Mouse (Mus musculus) gastrocnemius, postnatal 14 days (tissue): Measurements from ENCODE around the gene Ankmy2. TPM values are rescaled to one million over a fixed set of nuclear protein-coding genes. Genes with fewer than 3 reads are reported as not detected.
A peak's percentile ranks its signal among the peaks of the same experiment; 100 is the strongest.
"Not testable (repeated sequence)": the region's sequence is repeated elsewhere in the genome, so short reads cannot be mapped to it uniquely, and the experiment has no call there.

ENCODE experiments used
- DNase-seq: peaks from one replicate; pipeline ENCODE4 v3.0.0; 2021; ENCODE audit warnings: mixed read lengths
- intact Hi-C: fragments of 180-260 bp; cut with DNase I; formaldehyde crosslinking; loops from one replicate; pipeline ENCODE4 v1.15.1; 2025; ENCODE audit warnings: low total_unique reads
- total RNA-seq, 2 experiments: library from RNA; stranded (reverse); gene quantifications; 2 replicates each; pipeline ENCODE4 v1.2.3; 2021

The Ankmy2 gene
- total RNA-seq, 2 experiments from 2014 or later = 10.0 to 11.0 TPM

DNA sequence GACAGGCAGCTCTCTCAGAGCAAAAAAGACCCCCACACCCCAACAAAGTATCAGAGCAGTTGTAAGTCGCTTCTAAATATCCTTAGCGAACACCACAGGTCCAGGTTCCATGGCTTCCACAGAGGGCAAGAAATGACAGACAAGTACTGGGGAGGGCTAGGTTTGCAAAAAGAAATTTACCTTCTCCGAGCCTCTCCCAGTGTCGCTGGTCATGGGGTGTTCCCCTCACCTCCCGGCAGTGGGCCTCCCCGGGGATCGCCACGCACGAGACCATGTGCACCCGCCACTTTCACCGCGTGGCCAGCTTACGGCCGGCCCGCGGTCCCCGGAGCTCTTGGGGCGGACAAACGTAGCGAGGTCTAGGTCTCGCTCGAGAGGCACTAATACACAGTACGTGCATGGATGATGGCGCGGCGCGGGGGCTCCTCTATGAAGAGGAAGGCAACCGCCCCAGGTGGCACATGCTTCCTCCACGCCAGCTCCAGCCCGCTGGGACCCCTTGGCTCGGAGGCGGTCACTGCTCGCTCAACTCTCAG lies 745 bp upstream of the Ankmy2 start:
- intact Hi-C loops = no loop called here
- no peak for DNase-seq

DNA sequence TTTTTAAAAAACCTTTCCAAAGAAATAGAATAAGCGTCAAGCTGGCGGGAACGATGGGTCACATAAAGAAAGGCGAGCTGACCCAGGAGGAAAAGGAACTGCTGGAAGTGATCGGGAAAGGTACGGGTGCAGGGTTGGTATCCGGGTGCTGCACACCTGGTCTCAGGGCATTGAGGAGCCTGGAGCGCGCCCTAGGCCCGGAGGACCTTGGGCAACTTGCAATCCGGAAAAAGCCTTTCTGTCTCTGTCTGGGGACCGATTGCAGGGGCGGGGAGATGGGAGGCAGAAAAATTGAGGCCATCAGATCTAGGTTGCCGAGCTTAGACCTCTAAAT lies 357 bp downstream of the Ankmy2 start:
- DNase-seq = no peak
- intact Hi-C loops = no loop called here

DNA sequence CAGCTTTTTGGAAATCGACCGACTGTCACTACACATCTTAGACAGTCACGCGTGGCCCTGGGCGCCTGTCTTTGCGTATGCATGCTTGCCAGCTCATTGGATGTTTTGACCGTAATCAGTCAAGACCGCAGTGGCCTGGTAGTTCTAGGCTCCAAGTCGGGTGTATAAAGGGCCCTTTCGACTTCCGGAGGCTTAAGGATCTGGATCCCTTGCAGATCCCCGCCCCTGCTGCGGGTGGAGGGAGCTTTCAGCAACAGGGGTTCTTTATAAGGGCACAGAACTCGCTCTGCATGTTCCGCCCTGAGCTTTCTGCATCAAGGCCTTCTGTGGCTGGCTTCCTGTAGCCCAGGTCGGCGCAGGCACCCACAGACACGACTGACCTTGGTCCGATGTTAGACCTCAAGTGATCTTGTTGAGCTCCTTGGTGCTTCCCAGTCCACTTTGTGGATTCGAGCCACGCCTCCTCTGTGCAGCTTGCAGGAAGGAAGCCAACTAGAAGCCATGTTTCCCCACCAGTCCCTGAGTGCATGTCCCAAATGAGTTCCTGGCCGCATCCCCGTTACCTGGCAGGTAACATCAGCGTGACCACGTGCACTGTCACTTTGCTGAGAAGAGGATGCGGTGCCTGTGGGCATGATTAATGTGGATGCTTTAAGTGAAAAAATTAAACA lies 859 bp downstream of the Ankmy2 start, which contains the start of gene Bzw2:
Gene Bzw2, minus strand, starts transcription at position 443 of the 671 bp plus-strand sequence.
- intact Hi-C loops = no loop called here
- DNase-seq = peak; percentile 73

DNA sequence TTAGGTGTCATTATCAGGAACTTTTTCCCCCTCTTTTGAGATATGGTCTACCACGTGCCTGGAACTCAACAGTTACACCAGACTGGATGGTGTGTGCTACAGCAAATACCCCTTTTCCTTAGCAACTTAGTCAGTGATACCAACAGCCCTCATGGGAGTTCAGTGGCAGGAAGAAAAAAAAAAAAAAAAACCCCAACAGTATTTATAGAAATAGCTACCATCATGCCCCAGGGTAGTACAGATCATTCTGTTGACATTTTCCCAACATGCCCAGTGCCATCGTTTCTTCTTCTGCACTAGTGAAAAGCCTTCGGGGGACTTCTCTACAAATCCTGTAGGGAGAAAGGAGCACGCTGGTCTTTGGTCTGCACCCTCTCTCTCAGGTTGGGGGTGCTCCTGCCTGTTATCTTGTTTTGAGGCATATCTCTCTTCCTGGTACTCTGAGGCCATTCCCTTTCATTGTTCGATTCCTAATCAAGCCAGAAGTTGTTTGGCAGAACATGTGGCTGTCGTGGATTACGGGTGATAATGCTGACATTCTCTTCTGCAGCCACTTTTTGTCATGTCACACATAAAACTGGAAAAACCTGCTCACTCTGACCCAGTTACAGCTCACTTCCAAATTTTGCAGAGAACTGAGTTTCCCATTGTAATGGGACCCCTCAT lies 7.3 kb downstream of the Ankmy2 start:
- no peak for DNase-seq
- intact Hi-C loops = no loop called here

DNA sequence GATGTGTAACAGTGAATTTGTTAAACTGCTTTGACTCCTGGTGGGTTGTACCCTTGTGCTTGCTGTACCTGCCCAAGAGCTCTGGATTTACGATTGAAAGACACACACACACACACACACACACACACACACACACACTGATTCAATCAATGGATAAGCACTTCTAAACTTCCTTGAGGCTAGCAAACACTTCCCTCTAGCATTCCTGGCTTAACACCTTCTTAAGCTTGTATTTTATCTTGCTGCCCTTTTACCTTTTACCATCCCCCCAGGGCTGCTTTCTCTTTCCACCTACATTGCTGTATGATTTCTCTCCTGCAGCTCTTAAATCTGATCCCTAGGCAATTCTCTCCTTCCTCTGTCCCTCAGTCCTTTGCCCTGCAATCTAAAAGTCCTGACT lies 8.4 kb downstream of the Ankmy2 start:
- intact Hi-C loops = no loop called here

DNA sequence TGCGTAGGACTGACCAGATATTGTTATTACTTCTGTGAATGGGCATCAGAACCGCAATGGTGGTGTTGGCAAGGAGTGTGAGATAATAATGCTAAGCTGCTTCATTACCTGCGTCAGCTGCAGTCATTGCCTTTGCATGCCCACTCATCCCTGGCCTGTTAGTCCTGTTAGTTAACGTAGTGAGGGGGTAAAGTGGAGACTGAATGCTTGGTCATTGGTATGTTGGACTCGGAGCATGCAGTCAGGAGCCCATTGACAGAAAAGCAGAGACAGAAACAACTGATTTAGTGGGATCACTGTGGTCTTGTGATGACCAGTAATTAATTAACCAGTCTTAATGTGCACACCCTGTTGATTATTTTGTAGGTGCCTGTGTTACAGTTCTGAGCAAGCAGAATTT lies 20.3 kb downstream of the Ankmy2 start:
- DNase-seq = no peak
- intact Hi-C loops = no loop called here

More for the DNA sequence above, 8.4 kb downstream of the Ankmy2 start:
- DNase-seq = no peak

DNA sequence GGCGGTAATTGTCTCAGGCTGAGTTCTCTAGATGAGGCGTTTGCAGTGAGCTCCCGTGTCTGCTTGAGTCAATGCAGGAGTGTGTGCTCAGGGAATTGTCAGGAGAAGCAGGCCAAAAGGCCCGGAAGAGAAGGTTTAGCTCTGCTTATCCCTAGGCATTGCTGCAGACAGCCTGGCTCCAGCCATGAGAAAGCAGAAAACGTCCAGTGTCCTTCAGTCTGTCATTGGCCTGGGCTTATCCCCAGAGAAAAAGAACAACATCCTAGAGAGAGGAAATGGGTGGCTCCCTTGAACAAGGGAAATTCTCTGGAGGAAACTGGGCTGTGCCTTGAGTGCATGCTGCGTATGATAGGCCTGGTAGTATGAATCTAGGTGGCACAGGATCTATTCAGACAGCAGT lies 25.7 kb downstream of the Ankmy2 start:
- no peak for DNase-seq
- intact Hi-C loops = no loop called here

DNA sequence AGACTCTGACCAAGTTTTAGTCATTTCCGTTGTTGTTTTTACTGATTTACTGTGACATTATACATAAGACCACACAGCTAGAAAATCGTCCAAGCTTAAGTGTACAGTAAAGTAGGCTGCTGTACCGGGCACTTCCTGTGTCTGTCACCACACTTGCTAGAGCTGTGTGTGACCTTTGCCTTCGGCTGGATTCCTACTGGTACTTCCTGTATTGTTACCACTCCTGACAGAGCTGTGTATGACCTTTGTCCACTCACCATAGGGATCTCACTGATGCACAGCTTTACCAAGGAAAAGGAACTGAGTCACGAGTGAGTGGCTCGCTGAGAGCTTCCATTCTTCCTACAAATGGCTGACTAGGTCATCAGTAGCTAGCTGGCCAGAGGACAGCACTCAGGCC lies 30.2 kb downstream of the Ankmy2 start:
- DNase-seq = no peak
- intact Hi-C loops = no loop called here

DNA sequence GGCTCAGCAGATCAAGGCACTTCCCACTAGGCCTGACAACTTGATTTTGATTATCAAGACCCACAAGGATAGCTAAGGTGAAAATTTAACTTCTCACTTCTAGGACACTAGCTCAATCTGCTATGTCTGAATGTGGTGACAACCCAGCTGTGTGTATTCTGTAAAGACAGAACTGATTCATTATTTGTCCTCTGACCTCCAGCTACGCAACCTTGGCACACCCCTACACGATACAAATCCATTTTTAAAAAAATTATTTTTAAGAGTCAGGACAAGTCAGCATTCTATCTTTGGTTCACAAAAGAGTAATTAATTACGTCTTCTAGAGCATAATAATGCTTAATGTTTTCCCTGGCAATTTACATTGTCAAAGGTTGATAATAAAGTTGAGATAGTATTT lies 32.7 kb downstream of the Ankmy2 start:
- no peak for DNase-seq
- intact Hi-C loops = no loop called here

DNA sequence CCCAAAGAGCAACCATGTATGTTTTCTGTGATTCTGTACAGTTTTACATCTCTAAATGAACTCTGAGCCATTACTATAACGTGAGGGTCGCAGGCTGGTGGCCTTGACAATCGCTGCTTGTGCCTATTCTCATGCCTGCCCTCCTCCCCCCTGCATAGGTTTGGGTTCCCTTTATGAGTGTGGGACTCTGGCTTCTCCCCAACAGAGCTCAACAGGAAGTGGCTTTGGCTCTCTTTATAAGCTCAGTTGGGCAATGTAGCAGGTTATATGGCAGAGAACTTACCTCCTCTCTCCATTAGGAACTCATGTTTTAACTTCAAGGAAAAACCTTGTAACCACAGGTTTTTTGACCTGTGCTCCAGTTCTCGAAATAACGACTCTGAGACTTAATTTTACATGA lies 33.4 kb downstream of the Ankmy2 start:
- intact Hi-C loops = no loop called here
- no peak for DNase-seq

DNA sequence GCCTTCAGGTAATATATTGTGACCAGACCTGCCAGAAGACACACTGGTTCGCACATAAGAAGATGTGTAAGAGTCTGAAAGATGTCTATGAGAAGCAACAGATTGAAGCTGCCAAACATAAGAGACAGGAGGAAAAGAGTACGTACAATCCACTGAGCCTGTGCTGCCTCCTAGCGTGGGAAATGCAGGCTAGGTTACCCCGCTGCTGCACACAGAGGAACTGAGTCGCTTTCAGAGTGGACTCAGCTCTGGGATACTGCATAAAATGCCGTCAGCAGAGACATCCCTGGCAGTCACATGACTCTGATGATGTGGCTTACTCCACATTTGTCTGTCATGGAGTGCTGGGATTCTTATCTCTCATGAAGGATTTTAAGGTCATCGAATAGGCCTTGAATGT lies 38.1 kb downstream of the Ankmy2 start:
- no peak for DNase-seq
- intact Hi-C loops = no loop called here

DNA sequence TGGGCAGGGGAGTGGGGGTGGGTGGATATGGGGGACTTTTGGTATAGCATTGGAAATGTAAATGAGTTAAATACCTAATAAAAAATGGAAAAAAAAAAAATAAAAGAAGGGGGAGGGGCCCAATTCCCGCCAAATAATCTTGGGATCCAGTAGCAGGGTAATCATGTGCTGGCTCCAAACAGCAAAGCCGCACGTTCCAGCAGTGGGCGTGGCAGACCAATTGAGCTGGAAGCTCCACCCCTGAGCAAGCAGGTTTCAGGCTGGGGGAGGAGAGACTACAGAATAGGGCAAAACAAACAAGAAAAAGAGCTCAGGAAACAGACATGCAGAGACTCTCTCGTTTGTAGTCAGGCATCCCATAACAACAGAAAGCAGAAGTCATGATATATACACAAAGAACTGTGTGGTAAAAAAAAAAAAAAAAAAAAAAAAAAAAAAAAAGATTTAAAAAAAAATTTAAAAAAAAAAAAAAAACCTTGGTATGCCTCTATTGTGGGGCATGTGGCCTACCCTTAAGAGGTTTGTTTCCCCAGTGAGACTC lies 48.7 kb downstream of the Ankmy2 start:
- DNase-seq, intact Hi-C loops: not testable (repeated sequence)

DNA sequence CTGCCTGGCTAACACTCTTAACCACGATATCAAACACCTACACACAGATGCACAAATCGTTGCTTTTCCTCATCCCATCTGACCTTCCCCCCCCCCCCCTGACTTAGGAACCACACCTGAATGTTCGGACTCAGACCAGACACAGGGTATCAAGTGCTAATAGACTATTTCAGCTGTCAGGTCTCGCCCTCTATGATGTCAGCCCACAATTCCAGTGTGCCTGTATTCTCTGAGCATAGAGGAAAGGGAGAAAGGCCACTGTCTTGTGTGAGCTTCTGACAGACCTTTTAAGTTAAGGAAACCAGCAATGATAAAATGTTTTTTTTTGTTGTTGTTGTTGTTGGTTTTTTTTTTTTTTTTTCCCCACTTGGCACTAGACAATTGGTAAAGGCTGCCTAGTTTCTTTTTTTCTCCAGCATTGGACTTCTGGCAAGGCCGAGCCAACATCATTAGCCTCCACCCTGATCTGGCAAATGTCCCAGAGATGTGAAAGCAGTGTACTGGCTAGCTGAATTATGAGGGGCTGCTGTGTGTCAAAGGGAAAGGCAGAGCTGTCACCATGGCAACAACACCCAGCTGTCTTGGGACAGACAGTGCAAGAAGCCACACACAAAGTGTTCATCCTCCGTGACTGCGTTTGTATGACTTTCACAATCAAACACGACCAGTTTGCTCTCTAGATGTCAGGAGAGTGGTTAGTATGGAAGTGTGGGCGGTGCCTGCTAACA lies 50.3 kb downstream of the Ankmy2 start:
- peak; percentile 59 for DNase-seq
- intact Hi-C loops = no loop called here

DNA sequence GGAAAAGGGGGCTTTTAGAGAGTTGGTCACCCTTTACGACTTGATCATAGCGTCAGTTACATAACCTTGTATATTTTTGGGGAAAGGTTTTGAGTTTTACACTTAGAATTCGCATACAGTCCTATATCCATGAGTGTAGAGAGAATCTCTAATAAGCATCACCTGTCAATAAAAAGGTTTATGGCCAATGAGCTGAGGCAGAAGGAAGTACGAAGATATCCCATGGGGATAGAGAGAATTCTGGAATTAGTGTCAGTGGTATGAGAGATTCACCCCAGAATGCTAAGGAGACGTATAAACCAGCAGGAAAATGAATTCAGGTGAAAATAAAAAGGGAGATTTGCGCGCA lies 50.9 kb downstream of the Ankmy2 start:
- DNase-seq = no peak
- intact Hi-C loops = no loop called here

DNA sequence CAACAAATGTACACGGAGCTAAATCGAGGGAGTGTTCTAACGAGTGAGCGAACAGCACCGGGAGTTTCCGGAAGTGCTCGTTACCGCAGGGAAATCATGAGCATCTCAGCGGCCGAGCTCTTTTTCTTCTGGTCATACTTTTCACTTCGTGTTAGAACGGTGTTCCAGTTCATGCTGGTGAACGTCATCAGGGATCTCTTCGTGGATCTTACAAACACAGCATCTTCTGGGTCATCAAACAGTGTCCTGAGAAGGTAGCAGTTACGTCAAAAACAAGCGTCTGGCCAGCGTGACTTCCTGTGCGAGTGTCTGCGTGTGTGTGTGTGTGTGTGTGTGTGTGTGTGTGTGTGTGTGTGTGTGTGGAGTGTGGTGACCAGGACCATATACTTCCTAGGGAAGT lies 51.5 kb downstream of the Ankmy2 start:
- intact Hi-C loops = no loop called here
- peak; percentile 8 for DNase-seq

DNA sequence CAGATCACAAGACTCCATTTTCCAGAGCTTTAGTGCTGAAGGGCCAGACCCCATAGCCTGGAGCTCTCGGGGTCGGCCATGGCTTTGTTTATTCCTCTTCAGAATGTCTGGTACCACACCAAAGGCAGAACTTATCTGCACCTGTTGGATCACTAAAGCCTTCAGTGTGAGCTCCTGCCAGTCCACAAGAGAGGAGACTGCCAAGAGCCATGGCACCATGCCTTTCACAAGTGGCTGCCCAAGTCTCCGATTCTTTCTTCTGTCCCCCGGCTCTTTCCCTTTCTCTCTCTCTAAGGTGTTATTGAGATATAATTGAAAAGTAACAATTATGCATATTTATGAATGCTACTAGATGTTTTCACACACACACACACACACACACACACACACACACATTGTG lies 53.2 kb downstream of the Ankmy2 start:
- DNase-seq = peak; percentile 52
- intact Hi-C loops = loop anchor here (10.0 kb wide), 1 partner anchor 465 kb away; no protein-coding TSS in a partner anchor

DNA sequence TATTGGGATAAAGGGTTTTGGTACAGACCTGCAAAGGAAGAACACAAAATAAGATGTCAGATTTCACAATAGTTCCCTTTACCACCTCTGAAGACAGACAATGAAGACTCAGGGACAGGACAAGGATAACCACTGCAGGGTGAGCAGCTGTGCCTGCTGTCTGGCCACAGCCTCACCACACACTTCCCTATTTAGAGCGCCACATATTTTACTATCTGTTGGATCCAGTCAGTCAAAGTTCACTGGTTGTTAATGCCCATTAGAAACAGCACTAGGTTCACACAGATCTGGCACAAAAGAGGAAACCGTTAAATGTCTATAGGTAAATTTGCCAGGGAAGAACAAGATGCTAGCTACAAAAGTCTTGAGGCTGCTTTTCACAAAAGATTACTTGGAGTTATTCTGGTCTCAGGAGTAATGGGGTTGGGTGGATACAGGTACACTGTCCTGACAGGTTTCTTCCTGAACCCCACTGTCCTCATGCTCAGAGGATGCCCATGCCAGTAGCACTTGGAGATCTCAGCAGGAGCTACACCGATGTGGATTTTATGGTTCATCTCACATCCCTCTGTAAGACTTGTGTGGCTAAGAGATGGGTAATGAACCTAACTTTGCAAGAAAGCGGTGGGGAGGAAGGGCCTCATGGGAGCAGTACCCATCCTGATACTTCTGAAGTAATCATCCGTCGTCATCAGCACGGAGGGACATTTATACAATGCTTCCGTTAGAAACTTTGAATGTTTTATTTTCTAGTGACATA lies 57.7 kb downstream of the Ankmy2 start:
- DNase-seq = no peak
- intact Hi-C loops = loop anchor here (10.0 kb wide), 1 partner anchor 460 kb away; no protein-coding TSS in a partner anchor

DNA sequence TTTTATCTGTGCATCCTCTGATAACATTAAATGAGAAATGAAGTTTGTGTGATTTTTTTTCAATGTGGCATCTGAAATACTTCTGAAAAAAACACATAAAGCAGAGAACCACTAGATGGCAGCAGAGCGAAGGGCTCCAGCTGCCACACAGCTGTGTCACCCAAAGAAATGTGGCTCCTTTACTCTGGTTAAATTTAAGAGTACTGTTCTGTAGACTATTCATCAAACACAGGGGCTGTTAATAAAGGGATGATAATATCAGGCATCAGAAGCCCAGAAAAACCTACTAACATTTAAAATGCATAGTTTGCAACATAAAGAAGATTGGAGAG lies 58.2 kb downstream of the Ankmy2 start:
- intact Hi-C loops = loop anchor here (10.0 kb wide), 1 partner anchor 460 kb away; no protein-coding TSS in a partner anchor

DNA sequence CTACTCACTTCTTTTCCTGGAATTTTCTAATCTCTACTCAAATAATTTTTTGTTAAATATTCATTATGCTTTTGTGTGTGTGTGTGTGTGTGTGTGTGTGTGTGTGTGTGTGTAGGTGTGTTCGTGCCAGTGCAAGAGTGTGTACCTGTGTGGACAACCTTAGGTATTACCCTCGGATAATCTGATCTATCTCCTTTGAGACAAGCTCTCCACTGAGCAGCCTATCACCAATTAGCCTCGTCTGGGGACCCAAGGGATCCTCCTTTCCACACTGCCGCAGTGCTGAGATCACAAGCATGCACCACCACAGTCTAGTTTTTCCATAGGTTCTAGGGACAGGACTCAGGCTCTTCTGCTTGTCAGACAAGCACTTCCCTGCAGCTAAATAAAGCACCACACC lies 59.3 kb downstream of the Ankmy2 start:
- intact Hi-C loops = loop anchor here (10.0 kb wide), 1 partner anchor 459 kb away; no protein-coding TSS in a partner anchor
- no peak for DNase-seq

More for the DNA sequence above, 58.2 kb downstream of the Ankmy2 start:
- DNase-seq = peak; percentile 16
